Mouse (Mus musculus) midbrain, embryonic 11.5 days (tissue): ENCODE results near the gene 1700007K13Rik. TPM values are rescaled to one million over a fixed set of nuclear protein-coding genes. Genes with fewer than 3 reads are reported as not detected.

ENCODE experiments used
- ATAC-seq: fragments of 200-750 bp; cut with Nextera tagmentation; 2 replicates; pipeline ENCODE4 v1.8.0; 2017; ENCODE audit warnings: moderate TSS enrichment, moderate library complexity; ENCODE audit not compliant: low FRiP score
- DNase-seq: peaks from one replicate; pipeline ENCODE4 v3.0.0; 2015; ENCODE audit warnings: low spot score; ENCODE audit errors: missing footprints
- H3K27ac ChIP-seq: fragments of 300-500 bp; sonication (generic); 2 replicates; pipeline ENCODE4 v1.5.1; 2014; ENCODE audit warnings: low read depth, low read length
- H3K27me3 ChIP-seq: fragments of 300-500 bp; sonication (generic); 2 replicates; pipeline ENCODE4 v1.6.1; 2014; ENCODE audit warnings: mild to moderate bottlenecking, low read length, moderate library complexity, mixed read lengths; ENCODE audit not compliant: control insufficient read depth, insufficient read depth
- H3K36me3 ChIP-seq: fragments of 300-500 bp; sonication (generic); 2 replicates; pipeline ENCODE4 v1.6.1; 2014; ENCODE audit warnings: mild to moderate bottlenecking, low read length, moderate library complexity, mixed read lengths; ENCODE audit not compliant: control insufficient read depth, insufficient read depth
- H3K4me1 ChIP-seq: fragments of 300-500 bp; sonication (generic); 2 replicates; pipeline ENCODE4 v1.6.1; 2014; ENCODE audit warnings: low read length; ENCODE audit not compliant: control insufficient read depth, insufficient read depth
- H3K4me2 ChIP-seq: fragments of 300-500 bp; sonication (generic); 2 replicates; pipeline ENCODE4 v1.6.1; 2014; ENCODE audit warnings: mild to moderate bottlenecking, moderate library complexity
- H3K4me3 ChIP-seq: fragments of 300-500 bp; sonication (generic); 2 replicates; pipeline ENCODE4 v1.5.1; 2014; ENCODE audit warnings: low read depth, low read length
- H3K9ac ChIP-seq: fragments of 300-500 bp; sonication (generic); 2 replicates; pipeline ENCODE4 v1.6.1; 2014; ENCODE audit warnings: low read length
- H3K9me3 ChIP-seq: fragments of 300-500 bp; sonication (generic); 2 replicates; pipeline ENCODE4 v1.6.1; 2016; ENCODE audit warnings: low read length; ENCODE audit not compliant: control insufficient read depth
- WGBS: fragments of 180-500 bp; shearing (Covaris S2); extraction: QIAGEN DNeasy Blood & Tissue Kit; methylation state at CpG from one replicate; pipeline ENCODE4 v1.1.7; 2014; 5-methylcytosine and 5-hydroxymethylcytosine counted together
- polyA plus RNA-seq: library from polyadenylated mRNA; unstranded; fragments of >200 nt; fragmentation: Nextera tagmentation; extraction: Ambion mirVana; gene quantifications from 2 replicates; pipeline ENCODE4 v1.2.1, GENCODE M21; 2014

Gene 1700007K13Rik
- polyA plus RNA-seq, 1 experiment from 2014 or later: 1.3 TPM

GRCm38 (mm10) chr2:28415387-28416024 is 50.6 kb downstream of the 1700007K13Rik start:
- 71% methylated on average over 10 of the region's 10 CpGs for WGBS
- H3K36me3 ChIP-seq: no peaks in the 10 kb centered on the region
- no peak for ATAC-seq
- no peaks in the 10 kb centered on the region for H3K9me3 ChIP-seq
- no peak overlapping the region for H3K4me2 ChIP-seq
- no peak for DNase-seq
- H3K9ac ChIP-seq: no peak overlapping the region
- H3K27me3 ChIP-seq: no peaks in the 10 kb centered on the region; the same call in 1 of the 2 replicates
- no peak overlapping the region for H3K4me3 ChIP-seq
- H3K27ac ChIP-seq: no peak overlapping the region
- H3K4me1 ChIP-seq: no peaks in the 10 kb centered on the region

DNA sequence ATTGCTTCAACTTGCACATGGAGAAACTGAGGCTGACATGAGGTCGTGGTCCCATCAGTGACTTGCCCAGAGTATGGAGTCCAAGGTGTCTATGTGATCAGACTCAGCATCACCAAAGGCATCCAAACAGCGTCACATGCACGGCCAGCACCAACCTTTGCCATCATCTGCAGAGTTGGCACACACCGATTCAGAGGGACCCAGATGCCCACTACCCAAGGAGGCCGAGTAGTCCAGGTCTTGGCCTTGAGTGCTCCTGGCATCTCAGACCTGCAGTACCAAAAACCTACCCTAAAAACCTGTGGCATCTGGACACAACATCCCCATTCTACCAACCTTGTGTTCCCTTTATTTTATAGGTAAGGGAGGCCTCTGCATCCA is 51.4 kb downstream of the 1700007K13Rik start:
- H3K27me3 ChIP-seq: no peaks in the 10 kb centered on the region; the same call in 1 of the 2 replicates
- ATAC-seq (no peak), DNase-seq (no peak)
- WGBS: 86% methylated on average over 5 of the region's 5 CpGs
- H3K9me3 ChIP-seq: no peaks in the 10 kb centered on the region
- H3K36me3 ChIP-seq: no peaks in the 10 kb centered on the region
- no peak overlapping the region for H3K9ac ChIP-seq
- no peaks in the 10 kb centered on the region for H3K4me1 ChIP-seq
- H3K4me2 ChIP-seq: no peak overlapping the region
- no peak overlapping the region for H3K27ac ChIP-seq
- no peak overlapping the region for H3K4me3 ChIP-seq

DNA sequence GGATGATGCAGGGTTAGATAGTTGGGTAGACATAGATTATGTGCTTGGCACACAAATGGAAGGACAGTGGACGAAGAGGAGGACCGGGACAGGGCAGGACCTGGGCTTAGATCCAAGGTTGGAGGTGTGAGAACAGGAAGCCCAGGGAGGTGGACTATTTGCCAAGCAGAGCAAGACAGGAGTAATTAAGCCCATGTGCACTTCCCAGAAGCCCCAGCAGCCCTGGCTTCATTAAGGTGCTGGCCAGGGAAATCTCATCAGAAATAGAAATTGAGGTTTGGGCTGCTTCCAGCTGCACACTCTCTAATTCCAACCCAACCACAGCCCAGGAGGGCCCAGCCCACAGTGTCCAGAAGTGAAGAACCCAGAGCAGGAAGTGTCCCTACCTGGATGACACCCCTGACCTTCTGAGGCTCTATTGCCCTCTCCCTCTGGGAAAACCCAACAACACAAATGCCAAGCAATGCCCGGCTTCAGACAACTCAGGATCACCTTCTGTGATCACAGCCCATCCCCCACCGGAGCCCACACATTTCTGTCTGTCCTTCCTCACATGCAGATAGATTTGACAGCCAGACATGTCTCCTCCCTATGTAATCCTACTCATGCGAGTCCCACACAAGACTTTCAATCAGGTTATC is 51.9 kb downstream of the 1700007K13Rik start:
- no peaks in the 10 kb centered on the region for H3K36me3 ChIP-seq
- no peaks in the 10 kb centered on the region for H3K4me1 ChIP-seq
- H3K27ac ChIP-seq: no peak overlapping the region
- H3K27me3 ChIP-seq: no peaks in the 10 kb centered on the region; the same call in 1 of the 2 replicates
- WGBS: 88% methylated on average over 5 of the region's 5 CpGs
- H3K9me3 ChIP-seq: no peaks in the 10 kb centered on the region
- ATAC-seq (no peak), DNase-seq (no peak)
- no peak overlapping the region for H3K4me2 ChIP-seq
- H3K9ac ChIP-seq: no peak overlapping the region
- no peak overlapping the region for H3K4me3 ChIP-seq

DNA sequence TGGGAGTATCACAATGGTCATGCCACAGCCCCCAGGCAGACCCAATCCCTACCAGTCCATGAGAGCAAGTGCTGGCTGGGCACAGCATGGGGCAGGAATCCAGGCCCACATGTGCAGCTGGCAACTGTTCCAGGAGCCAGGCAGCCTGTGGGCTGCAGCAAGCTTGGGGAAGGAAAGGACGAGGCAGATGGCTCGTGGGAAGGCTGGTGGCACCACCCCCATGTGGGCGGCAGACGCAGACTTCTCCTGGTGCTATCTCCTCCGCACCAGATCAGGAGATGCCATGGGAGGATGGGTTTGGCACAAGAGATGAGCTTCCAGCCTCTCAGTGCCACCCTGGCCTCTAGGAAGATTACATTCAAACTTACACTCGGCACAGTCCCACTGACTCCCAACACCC is 53.2 kb downstream of the 1700007K13Rik start:
- ATAC-seq (no peak), DNase-seq (no peak)
- Histone ChIP-seq H3K4me2 (no peak overlapping the region), H3K4me1 (no peaks in the 10 kb centered on the region), H3K27me3 (no peaks in the 10 kb centered on the region; the same call in 1 of the 2 replicates), H3K36me3 (no peaks in the 10 kb centered on the region), H3K27ac (no peak overlapping the region), H3K4me3 (no peak overlapping the region), H3K9ac (no peak overlapping the region), H3K9me3 (no peaks in the 10 kb centered on the region)
- WGBS: 82% methylated on average over 6 of the region's 6 CpGs

Other genes with a start within 250 kb of the 1700007K13Rik start
- gene Ppp1r26, start 19.5 kb downstream of the 1700007K13Rik start, polyA plus RNA-seq: 2.9 and 3.2 TPM in 2 replicates
- 65.9 and 71.6 TPM in 2 replicates for gene Mrps2, start 1.7 kb upstream of the 1700007K13Rik start, polyA plus RNA-seq
- 0.10 and 0.25 TPM in 2 replicates for gene Gbgt1, start 30.6 kb upstream of the 1700007K13Rik start, polyA plus RNA-seq
- gene Gm10134, start 39.8 kb upstream of the 1700007K13Rik start, polyA plus RNA-seq: not detected in 2 replicates
- gene Ralgds, start 46.8 kb upstream of the 1700007K13Rik start, polyA plus RNA-seq: 45.8 and 48.8 TPM in 2 replicates
- 0.07 TPM in 1 of 2 replicates, not detected in the other for gene Cel, start 97.1 kb upstream of the 1700007K13Rik start, polyA plus RNA-seq
- 38.8 and 40.5 TPM in 2 replicates for gene Gtf3c5, start 117.4 kb upstream of the 1700007K13Rik start, polyA plus RNA-seq
- 2.8 and 3.3 TPM in 2 replicates for gene Gfi1b, start 155.7 kb upstream of the 1700007K13Rik start, polyA plus RNA-seq
- 19.5 and 22.3 TPM in 2 replicates for gene Tsc1, start 174.9 kb upstream of the 1700007K13Rik start, polyA plus RNA-seq
- 2.4 and 3.0 TPM in 2 replicates for gene Spaca9, start 233.4 kb upstream of the 1700007K13Rik start, polyA plus RNA-seq
- gene Ak8, start 233.8 kb upstream of the 1700007K13Rik start, polyA plus RNA-seq: 0.33 and 0.77 TPM in 2 replicates